Mouse (Mus musculus) spleen, postnatal 14 days (tissue): Measurements from ENCODE around the gene Olfr761.
"Not testable (repeated sequence)": the region's sequence is repeated elsewhere in the genome, so short reads cannot be mapped to it uniquely, and the experiment has no call there.

Experiments used
- DNase-seq, 2 experiments: peaks; one replicate each; pipeline ENCODE4 v3.0.0; 2021 to 2022; ENCODE audit warnings: low spot score in 2 of 2

Gene Olfr761

DNA sequence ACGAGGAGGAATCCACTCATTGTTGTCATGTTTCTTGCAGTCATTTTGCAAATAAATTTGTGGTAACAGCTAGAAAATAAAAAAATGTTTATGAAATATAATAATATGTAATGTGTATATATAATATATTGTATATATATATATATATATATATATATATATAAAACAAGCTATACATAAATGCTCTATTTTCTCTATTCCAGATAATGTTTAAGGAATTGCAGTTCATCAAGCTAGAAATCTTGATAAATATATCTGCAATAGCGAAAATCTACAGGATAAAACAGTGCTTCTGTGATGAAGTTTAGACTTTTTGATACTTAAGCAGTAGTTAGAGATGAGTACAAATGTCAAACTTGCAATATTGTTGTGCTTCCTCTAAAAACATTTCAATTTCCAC lies at the start of gene Olfr761:
Gene Olfr761, minus strand, starts transcription at position 101 of the 400 bp plus-strand sequence.
- no peak for DNase-seq

DNA sequence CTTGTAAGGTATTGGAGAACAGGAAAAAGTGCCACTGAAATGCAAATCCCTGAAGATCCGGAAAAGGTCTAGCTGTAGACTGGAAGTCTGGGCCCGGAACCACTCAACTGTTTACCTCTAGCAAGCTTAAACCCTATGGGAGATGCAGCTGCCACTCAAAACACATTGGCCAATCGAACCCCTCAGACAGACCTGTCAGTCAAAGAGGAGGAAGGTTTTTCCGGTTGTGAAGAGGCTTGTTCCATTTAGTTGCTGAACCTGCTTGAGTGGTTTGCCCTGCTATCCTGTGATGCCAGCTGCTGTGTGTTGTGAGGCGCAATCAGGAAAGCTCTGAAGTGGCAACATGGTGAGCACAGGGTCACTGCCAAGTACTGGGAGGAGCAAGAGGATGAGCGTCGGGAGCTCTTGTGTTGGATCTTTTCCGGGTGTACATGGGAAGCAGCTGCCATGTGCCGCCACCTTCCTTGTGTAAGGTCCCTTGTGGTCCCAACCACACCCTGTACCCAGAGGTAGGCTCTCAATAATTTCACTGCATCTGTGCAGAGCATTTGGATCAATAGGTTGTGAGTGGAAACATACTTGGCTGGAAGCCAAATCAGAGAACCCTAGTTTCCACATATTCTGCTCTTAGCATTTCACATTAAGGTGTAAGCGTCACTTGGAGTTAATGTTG lies 42.9 kb upstream of the Olfr761 start:
- no peak for DNase-seq

GRCm38 (mm10) chr17:37990453-37990961 lies 37.6 kb upstream of the Olfr761 start:
- DNase-seq = no peak

GRCm38 (mm10) chr17:37973591-37973990 lies 20.7 kb upstream of the Olfr761 start:
- no peak for DNase-seq

DNA sequence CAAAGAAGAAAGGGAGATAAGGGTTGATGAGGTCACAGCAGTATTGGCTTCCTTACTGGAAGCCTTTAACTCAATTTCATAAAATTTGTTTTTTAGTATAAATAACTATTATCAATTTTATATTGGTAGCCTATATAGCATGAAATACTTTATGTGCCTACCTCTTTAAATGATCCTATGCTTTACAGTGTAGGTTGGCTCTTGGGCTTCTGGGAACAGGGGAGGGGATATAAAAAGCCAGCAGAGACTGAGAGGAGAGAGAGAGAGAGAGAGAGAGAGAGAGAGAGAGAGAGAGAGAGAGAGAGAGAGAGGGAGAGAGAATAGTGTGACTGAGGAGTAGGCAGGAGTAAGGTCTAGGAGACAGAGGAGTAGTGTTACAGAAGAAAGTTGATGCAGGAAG lies 32.6 kb downstream of the Olfr761 start, which contains the start of gene Olfr128:
Gene Olfr128, plus strand, starts transcription at position 301 of the 400 bp plus-strand sequence.
- DNase-seq = no peak

GRCm38 (mm10) chr17:37906821-37907220 lies 46.1 kb downstream of the Olfr761 start:
- DNase-seq = not testable (repeated sequence)
